Mouse (Mus musculus) lung, postnatal 25 days (tissue): ENCODE results near the gene Col19a1.
"Not testable (repeated sequence)": the region's sequence is repeated elsewhere in the genome, so short reads cannot be mapped to it uniquely, and the experiment has no call there.

Experiments used
- DNase-seq: peaks from one replicate; pipeline ENCODE4 v3.0.0; 2022; ENCODE audit warnings: low spot score

Gene Col19a1

DNA sequence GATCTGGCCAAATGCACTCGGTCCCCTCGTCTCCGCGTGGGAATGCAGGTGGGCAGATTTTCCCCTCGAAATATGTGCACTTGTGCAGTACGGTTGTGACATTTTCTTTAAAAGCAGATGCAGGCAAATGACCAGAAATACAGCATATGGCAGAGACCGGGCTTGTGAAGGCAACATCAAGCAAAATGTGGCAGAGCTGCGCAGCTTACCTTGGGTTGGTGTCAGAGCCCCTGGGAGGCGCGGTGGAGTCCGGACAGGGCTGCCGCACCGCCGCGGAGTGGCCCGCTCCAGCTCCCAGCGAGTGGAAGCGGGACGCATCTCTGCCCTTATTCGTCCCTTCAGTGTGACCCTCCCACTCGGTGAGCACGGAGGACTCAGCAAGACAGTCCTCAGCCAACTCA, at the start of gene Col19a1:
Gene Col19a1, minus strand, starts transcription at position 332 of the 401 bp plus-strand sequence.
- DNase-seq: no peak

DNA sequence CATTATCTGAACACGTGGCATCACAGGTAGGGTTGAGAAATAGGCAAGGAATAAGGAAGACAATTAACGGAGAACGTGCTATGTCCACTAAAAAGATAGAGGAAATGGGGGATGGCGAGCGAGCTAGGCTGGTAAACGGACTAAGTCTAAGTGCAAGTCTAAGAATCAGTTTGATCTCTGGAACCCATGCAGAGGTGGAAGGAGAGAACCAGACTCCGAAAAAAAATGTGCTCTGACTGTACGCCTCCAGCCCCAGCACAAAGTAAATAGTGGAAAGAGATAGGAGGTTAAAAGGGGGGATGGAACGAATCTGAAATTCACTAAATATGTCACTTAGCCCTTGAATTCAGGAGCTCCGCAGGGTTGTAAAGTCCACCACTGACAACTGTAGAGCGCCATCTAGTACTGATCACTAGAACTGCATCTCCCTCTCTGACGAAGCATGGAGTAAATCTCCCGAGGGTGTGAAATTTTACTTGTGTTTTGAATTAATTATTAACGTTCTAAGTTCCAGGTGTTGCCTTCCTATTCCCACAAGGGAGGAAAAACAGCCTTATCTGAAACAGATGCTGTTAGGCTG, 46.4 kb upstream of the Col19a1 start:
- no peak for DNase-seq

DNA sequence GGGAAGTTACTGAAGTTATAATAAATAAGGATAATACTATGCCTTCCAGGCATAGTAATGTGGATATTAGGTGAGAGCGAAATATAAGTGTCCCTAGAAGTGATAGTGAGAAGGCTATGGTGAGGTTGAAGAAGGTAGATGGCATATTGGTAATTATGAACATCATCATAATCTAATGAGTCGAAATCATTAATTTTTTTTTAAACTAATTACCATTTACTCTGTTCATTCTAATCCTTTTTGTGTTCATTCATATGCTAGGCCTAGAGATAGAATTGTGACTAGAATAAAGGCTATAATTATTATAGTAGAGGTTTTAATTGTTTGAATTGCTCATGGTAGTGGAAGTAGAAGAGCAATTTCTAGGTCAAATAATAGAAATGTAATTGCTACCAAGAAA, 25.3 kb upstream of the Col19a1 start:
- DNase-seq: not testable (repeated sequence)

DNA sequence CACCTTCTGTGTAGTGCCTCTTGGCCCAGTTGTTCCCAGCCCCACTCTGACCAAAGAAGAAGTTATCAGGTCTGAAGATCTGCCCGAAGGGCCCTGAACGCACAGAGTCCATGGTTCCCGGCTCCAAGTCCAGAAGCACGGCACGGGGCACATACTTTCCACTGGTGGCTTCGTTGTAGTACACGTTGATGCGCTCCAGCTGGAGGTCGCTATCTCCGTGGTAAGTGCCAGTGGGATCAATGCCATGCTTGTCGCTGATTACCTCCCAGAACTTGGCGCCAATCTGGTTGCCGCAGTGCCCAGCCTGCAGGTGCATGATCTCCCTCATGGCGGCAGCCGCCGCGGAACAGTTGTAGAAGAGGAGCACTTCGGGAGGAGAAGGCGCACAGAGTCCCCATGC, 7.8 kb upstream of the Col19a1 start:
- no peak for DNase-seq

DNA sequence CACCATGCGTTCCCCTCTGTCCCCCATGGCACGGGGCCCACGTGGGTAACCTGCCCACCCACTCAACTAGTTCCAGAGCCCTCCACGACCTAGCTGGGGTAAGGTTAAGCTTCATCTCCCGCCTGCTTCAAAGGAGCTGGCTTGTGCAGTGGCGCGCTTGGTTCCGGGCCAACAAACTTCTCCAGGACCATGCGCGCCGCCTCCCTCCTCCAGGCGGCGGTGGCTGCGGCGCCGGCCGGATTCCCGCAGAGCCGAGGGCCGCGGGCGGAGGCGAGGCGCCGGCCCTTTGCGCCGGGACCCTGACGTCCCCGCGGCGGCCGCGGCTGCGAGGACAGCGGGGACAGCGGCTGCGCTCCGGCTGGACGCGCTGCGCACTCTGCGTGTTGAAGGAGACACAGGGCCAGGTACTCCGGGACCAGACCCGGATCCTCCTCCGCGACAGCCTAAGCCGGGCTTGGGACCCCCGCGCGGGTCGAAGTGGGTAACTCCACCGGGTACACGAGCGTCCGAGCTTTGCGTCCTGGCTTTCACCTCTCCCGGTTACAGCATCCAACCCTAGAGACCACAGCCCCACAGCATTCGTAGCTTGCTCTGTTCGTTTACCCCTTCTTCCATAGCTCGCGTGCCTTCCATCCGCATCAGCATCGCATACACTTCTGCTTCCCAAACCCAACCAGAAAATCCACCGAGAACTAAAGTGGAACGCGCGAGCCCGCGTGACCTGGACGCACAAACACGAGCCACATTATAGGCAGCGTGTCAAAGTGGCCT, 717 bp downstream of the Col19a1 start:
- no peak for DNase-seq

DNA sequence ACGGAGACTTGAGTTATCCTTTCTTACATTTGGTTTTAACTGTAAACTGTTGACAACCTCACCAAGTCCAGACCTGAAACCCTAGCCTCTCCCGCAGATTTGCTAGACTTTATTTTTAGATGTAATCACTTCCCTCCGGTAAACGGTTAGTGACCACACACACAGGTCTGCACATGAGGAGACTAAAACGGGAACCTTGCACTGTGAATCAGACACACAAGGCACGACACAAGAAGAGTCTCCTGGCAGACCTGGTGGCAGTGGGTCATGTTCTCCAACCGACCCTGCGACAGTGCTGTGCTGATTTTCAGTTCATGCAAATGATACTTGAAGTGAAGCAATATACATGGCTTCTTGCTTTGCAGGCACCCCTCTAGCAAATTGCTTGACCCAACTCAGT, 14.7 kb downstream of the Col19a1 start:
- no peak for DNase-seq

DNA sequence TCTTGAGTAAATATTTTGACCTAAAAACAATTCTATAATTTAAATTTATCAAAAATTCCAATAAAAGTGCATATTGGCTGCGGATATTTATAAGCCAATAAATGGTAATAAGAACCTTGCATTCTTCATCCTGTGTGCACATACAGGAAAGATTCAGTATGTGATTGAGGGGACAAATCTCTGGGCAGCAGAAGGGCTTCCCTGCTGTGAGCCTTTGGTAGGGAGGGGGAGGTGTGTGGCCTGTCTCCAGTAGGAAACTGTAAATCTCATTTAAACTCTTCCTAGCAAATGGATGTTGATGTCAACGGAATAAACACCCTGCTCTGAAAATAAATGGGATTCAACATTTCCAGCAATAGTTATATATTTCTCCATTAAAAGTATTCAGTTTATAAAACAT, 23.2 kb downstream of the Col19a1 start:
- no peak for DNase-seq

DNA sequence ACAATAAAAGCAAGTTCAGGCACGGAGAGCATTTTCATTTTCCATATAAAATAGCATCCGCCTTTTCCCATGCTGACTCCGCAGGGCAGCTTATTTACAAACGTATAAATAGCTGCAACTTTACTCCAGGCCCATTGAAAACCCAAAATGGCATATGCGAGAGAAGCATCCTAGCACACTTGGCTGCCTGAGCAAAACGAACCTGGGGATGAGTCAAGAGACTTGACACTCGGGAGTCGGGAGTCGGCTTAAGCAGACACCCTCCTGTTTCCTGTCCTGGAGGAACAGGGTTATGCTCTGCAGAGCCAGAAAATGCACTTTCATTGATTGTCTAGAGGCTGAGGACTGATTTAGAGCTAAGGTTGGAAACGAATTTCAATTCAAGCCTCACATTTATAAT, 29.3 kb downstream of the Col19a1 start:
- no peak for DNase-seq

DNA sequence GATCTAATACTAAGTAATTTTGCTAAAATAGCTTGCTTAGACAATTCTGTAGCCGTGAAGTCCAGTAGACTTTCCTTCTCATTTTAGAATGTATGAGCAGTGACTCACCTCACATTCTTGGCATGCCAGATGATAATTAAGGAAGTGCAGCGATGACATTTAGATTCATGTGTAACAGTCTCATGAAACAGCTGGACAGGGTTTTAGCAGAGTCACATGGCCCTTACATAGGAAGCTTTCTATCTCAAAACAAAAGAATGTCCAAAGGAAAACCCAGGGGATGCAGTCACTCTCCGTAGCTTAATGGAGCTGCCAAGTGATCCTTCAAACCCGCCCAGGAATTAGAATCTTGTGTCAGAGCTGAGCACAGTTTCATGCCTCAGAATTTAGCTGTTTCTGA, 33.8 kb downstream of the Col19a1 start:
- DNase-seq: no peak

DNA sequence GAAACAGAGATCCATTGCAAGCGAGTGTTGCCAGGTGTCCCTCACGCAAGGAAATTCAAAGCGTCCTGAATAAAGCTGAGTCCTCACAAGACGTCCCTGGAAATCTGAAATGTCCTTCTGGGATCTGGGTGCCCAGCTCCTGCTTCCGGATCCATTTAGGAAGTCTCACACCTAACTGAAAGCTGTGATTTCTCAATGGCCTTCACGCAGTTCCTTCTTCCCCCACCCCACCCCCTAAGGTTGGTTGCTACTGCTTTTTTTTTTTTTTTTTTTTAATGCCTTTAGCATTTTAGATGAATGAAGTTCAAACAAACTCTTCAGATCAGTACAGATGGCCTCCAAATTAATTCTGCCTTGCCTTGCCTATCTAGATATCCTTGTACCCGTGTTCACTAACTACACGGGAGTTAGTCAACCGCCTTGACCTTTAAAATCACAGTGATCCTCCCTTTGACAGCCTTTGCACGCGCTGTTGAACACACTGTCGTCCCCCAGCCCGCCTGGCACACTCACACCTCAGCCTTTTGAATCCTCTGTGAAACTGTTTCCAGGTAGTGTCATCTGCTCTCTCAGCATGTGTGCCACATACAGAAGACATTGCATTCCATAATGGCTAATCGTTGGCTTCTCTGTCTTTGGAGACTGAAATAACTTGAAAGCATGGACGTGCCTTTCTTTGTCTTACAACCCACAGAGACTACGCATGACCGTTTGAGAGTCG, 36.6 kb downstream of the Col19a1 start:
- no peak for DNase-seq

DNA sequence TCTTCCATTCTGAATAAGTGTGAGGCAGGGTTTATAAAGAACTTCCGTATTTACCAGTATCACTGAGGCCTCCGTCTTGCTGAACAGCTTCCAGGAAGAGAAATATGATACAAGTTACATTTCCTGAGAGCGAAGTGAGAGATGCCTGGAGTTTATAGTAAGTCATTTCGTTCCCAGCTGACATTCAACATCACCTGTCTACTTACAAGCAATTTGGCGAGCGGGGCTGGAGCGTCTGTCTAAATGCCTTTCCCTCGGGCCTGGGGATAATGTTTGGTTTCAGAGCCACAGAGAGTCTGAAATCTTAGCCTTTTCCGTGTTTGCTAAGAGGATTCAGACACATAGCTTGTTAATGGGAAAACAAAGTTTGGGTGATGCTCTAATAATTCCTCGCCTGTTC, 37.2 kb downstream of the Col19a1 start:
- DNase-seq: no peak

DNA sequence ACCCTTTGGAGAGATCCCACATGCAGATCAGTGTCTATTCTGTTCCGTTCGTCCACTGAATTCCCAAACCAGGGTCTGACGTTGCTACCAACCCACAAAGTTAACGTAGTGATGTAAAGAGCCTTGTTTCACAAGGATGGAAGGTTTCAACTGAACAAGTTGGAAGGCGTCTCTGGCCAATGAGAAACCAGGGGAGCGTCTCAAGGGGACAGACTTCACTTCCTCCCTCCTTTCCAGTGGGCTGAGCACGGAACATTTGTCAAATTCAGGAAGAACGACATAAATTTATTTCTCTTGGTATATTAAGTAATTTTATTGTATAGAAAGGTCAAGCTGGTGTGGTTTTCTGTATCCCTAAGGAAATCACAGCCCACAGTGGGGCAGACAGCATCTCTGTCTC, 38.2 kb downstream of the Col19a1 start:
- DNase-seq: no peak

DNA sequence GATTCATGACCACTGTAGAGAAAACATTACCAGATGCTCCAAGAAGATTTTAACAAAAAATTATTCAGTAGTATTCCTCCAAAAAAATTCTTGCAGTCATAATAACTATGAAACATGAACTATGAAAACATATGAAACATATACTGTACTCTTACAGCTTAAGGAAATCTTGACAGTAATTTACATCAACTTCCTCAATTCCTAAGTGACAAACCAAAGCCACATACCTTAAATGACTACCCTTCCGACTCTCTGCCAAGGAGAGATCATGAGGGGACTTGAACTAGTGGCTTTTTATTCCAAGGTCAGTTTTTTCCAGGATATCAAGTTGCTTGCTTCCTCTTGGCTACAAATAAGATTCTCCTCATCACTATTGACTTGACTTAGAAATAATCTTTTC, 39.7 kb downstream of the Col19a1 start:
- DNase-seq: no peak

DNA sequence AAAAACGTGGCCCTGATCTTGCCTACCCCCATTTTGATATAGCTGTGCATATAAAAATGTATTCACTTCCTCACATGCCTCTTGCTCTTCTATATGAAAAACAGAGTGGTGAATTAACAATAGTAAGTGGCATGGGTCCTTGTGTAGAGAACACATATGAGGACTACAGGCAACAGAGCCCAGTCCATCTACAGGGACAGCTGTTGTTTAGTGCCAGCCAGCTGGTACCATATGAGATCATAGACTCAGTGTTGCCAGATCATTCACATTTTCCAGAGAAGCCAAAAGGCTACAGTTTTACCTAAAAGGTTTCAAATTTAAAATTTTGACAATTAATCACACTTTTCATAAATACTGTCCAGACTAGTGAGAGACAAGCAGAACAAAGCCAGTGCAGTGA, 47.4 kb downstream of the Col19a1 start:
- DNase-seq: no peak

DNA sequence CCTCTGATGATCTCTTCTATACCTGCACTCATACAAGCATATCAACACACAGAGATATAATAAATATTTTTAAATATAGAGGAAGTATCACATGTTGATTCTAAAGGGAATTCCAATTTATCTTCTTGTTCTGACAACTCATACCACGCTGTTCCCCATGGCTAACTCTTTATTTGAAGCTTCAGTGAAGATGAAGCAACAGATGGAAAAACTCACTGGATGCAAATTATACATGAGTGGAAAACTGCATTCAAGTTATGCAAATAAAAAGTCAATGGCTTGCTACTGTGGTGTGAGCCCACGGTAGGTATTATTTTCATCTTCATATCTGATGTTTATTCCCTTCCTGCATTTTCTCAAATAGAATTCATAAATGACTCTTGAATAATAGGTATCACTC, 60.1 kb downstream of the Col19a1 start:
- DNase-seq: no peak

DNA sequence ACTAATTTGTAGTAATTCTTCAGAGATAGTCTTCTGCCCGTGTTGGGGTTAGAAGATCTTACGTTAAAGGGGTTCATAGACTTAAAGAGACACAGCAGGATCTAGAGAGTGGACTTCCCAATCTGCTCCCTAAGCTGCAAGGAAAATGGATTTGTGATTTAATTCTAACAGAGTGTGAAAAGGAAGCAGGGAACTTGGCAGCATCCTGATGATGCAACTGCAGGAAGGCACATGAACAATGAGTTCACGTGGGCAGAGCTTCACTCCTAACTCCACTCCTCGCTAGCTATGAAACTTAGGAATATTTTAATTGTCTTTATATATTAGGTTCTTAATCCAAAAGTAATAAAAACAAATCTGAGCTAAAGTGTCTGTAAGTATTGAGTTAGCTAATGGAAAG, 69.8 kb downstream of the Col19a1 start:
- no peak for DNase-seq

DNA sequence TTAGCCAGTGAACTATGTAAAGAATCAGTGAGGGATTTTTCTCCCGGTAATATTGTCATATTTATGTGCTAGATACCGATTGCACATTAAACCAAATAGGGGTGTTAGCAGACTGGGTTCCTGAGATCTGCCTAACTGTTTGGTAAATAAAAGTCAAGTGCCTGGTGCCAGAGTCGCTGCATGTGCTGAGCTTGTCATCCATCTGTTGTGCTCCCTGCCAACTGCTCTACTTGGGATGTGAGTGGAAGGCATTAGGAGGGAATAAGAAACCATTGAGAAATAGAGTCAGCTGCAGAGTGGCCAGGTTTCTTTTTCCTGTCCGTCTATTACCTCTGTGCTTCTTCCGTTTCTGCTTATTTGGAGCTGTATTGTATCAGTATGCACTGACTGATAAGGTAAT, 71.9 kb downstream of the Col19a1 start:
- DNase-seq: no peak

DNA sequence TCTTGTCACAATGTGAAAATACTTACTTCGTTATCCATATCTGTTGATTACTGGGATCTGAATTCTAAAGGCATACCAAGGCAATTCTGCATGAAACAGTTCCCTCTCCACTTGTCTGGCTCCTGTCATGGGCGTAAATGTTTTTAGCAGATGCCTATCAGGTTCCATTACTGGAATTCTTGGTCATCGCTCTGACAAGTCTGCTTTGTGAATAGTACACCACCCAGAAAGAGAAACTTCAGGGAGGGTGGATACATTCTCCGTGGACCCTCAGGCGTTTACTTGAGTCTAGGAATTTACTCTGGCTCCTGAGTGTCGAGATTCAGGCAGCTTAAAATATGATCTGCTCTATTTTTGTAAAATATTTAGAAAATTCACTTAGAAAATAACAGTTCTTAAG, 75.7 kb downstream of the Col19a1 start:
- DNase-seq: no peak

DNA sequence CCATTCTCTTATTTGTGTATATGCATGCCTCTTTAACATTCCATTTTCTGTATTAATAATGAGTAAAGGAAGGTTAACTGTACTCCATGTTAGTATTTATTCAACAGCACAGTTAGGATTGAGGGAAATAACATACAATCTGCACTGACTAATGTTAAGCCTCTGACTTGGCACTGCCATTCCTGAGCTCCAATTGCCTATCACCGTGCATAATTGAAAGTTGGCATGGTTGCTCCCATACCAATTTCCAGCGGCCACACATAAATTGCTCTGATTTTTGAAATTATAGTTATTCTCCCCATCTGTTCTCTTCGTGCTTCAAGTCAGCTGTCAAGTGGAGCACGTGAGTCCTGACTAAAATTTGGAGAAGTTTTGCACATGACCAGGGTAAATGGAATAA, 91.9 kb downstream of the Col19a1 start:
- DNase-seq: no peak

DNA sequence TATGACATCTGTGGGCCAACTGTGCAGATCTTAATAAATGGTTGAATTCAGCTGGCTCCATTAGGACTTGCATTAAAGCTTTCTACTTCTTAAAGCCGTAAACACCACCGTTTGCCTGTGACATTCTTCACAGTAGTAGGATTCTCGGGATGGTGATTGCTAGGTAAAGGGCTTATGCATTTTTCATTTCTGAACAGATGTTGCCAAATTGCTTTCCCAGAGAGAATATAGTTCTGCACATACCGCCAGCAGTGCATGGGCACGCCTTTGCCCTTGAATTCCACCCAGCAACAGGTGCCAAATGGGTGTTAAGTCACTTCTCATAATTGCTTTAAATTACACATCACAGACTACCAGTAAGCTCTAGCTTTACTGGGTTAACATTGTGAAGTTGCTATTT, 103.1 kb downstream of the Col19a1 start:
- no peak for DNase-seq

DNA sequence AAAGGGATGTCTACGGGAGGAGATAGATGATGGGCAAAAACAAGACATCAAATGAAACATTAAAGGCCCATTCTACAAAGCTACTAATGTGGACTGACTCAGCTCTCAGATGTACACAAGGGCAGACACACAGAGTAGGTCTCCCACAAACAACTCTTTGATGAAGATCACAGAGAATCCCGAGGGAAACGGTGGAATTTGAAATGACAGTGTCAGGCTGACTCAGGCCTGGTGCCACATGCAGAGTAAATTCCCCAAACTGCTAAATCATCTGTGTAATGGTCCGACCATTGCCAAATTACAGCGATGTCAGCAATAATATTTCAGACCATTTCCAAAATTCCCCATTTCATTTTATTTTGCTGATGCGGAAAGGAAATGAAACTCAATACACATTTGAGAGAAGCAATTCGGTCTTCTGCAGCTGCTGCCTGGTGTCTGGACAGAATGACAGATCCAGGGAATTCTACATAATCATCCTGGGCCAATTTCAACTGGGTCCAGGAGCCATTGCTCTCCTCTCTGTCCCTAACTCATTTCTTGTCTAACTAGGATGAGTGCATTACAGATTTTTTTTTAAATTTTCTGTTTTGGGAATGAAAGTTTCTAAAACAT, 116.1 kb downstream of the Col19a1 start:
- peak; percentile 1 for DNase-seq

DNA sequence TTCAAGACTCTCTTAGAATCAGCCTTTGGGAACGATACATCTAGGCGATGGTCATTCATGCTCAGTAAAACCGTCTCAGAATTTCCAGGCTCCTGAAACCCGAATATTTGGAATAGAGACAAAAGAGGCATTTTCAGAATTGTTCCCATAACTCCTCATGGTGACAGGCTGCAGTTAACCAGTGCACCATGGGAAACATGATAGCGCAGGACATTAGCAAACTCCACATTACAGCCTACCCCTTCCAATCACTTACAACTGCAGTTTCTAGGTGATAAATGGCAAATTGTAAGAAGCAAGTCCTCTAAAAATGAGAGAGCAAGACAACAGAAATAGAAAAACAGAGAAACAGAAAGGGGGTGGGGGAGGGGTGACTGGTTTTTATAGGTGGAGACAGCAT, 116.6 kb downstream of the Col19a1 start:
- DNase-seq: no peak

DNA sequence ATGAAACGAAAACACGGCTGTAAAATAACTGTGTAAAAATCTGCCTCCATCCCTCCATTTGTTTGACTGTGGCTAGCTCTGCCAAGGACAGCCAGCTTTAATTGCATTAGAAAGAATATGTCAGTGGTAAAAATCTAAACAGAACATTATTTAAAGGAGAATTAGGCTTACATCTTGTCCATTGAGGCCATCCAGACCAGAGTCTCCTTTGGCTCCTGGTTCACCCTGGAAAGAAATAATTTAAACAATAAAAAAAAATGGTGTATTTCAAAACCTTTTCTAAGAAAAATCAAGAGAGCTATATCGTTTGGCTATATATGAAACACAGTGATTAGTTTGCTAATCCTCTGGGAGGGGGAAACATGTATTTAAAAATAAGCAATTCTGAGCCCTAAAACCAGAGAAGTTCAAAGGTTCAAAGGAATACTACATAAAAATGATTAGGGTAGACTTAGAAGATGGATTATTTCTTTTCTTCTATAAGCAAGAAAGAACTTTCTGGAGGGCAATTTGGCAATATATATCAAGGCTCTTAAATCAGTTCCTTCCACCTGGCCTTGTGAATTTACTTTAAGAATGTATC, 125.9 kb downstream of the Col19a1 start:
- DNase-seq: no peak
